Mouse (Mus musculus) embryonic facial prominence, embryonic 15.5 days (tissue): Measurements from ENCODE around the gene Gm20388. TPM values are rescaled to one million over a fixed set of nuclear protein-coding genes. Genes with fewer than 3 reads are reported as not detected.
A peak's percentile ranks its signal among the peaks of the same experiment; 100 is the strongest.

Experiments used
- ATAC-seq: fragments of 200-750 bp; cut with Nextera tagmentation; 2 replicates; pipeline ENCODE4 v1.8.0; 2017; ENCODE audit warnings: low read depth, moderate TSS enrichment; ENCODE audit not compliant: insufficient number of reproducible peaks, low FRiP score, low TSS enrichment
- H3K27ac ChIP-seq: fragments of 300-500 bp; sonication (generic); replicated peaks from 2 replicates; pipeline ENCODE4 v1.5.1; 2015; ENCODE audit warnings: mild to moderate bottlenecking, inconsistent platforms
- H3K27me3 ChIP-seq: fragments of 300-500 bp; sonication (generic); 2 replicates; pipeline ENCODE4 v1.6.1; 2015; ENCODE audit warnings: inconsistent platforms
- H3K36me3 ChIP-seq: fragments of 300-500 bp; sonication (generic); 2 replicates; pipeline ENCODE4 v1.6.1; 2015; ENCODE audit warnings: mild to moderate bottlenecking, inconsistent platforms
- H3K4me1 ChIP-seq: fragments of 300-500 bp; sonication (generic); 2 replicates; pipeline ENCODE4 v1.6.1; 2015; ENCODE audit warnings: inconsistent platforms
- H3K4me2 ChIP-seq: fragments of 300-500 bp; sonication (generic); replicated peaks from 2 replicates; pipeline ENCODE4 v1.6.1; 2015; ENCODE audit warnings: mild to moderate bottlenecking, inconsistent platforms
- H3K4me3 ChIP-seq: fragments of 300-500 bp; sonication (generic); replicated peaks from 2 replicates; pipeline ENCODE4 v1.5.1; 2015; ENCODE audit warnings: mild to moderate bottlenecking, inconsistent platforms
- H3K9ac ChIP-seq: fragments of 300-500 bp; sonication (generic); 2 replicates; pipeline ENCODE4 v1.6.1; 2015; ENCODE audit warnings: inconsistent platforms
- H3K9me3 ChIP-seq: fragments of 300-500 bp; sonication (generic); replicated peaks from 2 replicates; pipeline ENCODE4 v1.6.1; 2016; ENCODE audit warnings: inconsistent platforms
- WGBS: fragments of 180-500 bp; shearing (Covaris S2); methylation state at CpG from one replicate; pipeline ENCODE4 v1.1.7; 2015; 5-methylcytosine and 5-hydroxymethylcytosine counted together
- polyA plus RNA-seq: library from polyadenylated mRNA; unstranded; fragments of >200 nt; fragmentation: Nextera tagmentation; extraction: Ambion mirVana; gene quantifications from 2 replicates; pipeline ENCODE4 v1.2.1, GENCODE M21; 2015

Gene Gm20388
- polyA plus RNA-seq, 1 experiment from 2014 or later: 8.0 TPM

DNA sequence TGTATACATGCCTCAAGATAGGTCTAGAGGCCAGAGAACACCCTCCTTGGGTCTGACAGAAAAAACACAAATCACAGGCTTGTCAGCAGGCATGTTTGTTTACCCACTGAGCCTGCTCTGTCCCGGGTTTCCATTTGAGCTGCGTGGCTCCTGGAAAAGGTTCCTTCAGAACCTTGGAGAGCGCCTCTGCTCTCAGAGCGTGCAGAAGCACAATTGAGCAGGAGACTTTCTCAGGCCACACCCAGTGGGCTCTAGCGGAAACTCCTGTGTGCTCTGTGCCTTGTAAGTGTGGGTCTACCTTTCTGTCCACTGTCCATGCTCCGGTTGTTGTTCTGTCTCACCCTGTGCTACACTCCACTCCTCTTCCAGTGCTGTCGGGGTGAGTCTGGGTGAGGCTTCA, 1825.6 kb downstream of the Gm20388 start:
- H3K27ac ChIP-seq: no peak overlapping the region
- no peak overlapping the region for H3K9ac ChIP-seq
- peaks cover 41% of the 10 kb centered on the region for H3K27me3 ChIP-seq
- ATAC-seq: no peak
- 12% methylated on average over 7 of the region's 7 CpGs for WGBS
- no peaks in the 10 kb centered on the region for H3K36me3 ChIP-seq
- H3K9me3 ChIP-seq: no peaks in the 10 kb centered on the region
- no peak overlapping the region for H3K4me3 ChIP-seq
- H3K4me2 ChIP-seq: no peak overlapping the region
- no peaks in the 10 kb centered on the region for H3K4me1 ChIP-seq

- no peak overlapping the region for H3K27ac ChIP-seq
- 88% methylated on average over 10 of the region's 10 CpGs for WGBS
- H3K4me1 ChIP-seq: no peaks in the 10 kb centered on the region
- no peaks in the 10 kb centered on the region for H3K9me3 ChIP-seq
- no peak overlapping the region for H3K4me2 ChIP-seq
- no peaks in the 10 kb centered on the region for H3K36me3 ChIP-seq
- H3K27me3 ChIP-seq: peaks cover 9% of the 10 kb centered on the region; the same call in 1 of the 2 replicates
- no peak overlapping the region for H3K4me3 ChIP-seq
- H3K9ac ChIP-seq: no peak overlapping the region
- no peak for ATAC-seq
Measured at GRCm38 (mm10) chr8:121740721-121741120, 1830.1 kb downstream of the Gm20388 start.

DNA sequence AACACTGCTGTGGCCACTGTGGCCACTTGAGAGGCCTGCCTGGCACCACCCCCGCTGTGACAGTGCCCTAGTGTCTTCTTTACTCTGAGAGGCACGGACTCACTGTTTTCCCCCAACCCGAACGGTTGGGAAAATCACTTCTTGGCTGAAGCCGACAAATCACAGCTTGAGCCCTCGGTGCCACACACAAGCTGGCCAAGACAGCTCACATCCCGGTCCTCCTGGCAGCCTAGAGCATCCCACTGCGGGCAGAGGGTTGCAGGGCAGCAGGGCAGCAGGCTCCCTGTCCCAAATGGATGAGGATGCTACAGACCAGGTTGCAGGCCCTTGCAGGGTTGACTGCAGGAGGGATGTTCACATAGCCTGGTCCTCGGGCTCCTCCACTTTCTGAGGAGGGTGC, 1838.9 kb downstream of the Gm20388 start:
- H3K36me3 ChIP-seq: no peaks in the 10 kb centered on the region
- no peak overlapping the region for H3K4me2 ChIP-seq
- ATAC-seq: no peak
- peaks cover 3% of the 10 kb centered on the region; the same call in 1 of the 2 replicates for H3K9me3 ChIP-seq
- no peak overlapping the region for H3K4me3 ChIP-seq
- no peak overlapping the region for H3K9ac ChIP-seq
- no peak overlapping the region for H3K27ac ChIP-seq
- H3K27me3 ChIP-seq: peaks cover 13% of the 10 kb centered on the region
- H3K4me1 ChIP-seq: no peaks in the 10 kb centered on the region
- 78% methylated on average over 9 of the region's 9 CpGs for WGBS

DNA sequence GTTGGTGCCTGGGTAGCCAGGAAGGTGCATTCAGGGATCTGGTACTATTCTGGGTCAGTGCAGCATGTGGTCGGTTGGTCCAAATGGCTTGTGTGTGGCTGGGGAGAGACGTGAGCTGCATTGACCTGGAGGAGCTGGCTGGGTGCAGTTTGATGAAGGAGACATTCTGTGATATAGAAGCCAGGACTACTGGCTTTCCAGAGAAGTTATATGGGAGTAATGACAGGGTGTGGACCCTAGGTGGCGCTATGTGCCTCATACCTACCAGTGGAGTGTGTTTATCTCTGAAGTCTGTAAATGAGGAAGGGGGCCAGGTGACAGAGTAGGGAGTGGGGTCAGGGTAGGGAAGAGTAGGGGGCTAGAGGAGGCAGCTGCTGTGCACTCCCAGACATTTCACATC, 1839.9 kb downstream of the Gm20388 start:
- no peaks in the 10 kb centered on the region for H3K36me3 ChIP-seq
- no peak for ATAC-seq
- 37% methylated on average over 3 of the region's 3 CpGs for WGBS
- H3K9ac ChIP-seq: no peak overlapping the region
- H3K27me3 ChIP-seq: peaks cover 13% of the 10 kb centered on the region
- no peak overlapping the region for H3K4me2 ChIP-seq
- no peak overlapping the region for H3K27ac ChIP-seq
- H3K4me1 ChIP-seq: no peaks in the 10 kb centered on the region
- H3K4me3 ChIP-seq: no peak overlapping the region
- H3K9me3 ChIP-seq: peaks cover 3% of the 10 kb centered on the region; the same call in 1 of the 2 replicates

DNA sequence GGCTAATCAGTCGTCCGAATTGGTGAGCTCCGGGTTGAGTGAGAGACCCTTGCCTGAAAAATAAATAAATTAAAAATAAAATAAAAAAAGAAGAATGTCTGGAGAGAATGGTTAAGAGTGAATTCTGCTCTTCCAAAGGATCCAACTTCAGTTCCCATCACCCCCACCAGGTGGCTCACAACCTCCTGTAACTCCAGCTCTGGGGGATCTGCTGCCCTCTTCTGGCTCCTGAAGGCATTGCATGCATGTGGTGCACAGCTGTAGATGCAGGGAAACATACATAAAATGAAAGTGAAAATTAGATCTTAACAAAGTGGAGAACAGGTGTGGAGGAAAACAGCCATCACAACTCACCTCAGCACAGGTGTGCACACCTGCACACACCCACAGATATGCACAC, 1840.8 kb downstream of the Gm20388 start:
- H3K27ac ChIP-seq: no peak overlapping the region
- no peak overlapping the region for H3K4me2 ChIP-seq
- H3K4me3 ChIP-seq: no peak overlapping the region
- peaks cover 3% of the 10 kb centered on the region; the same call in 1 of the 2 replicates for H3K9me3 ChIP-seq
- ATAC-seq: no peak
- H3K27me3 ChIP-seq: peaks cover 13% of the 10 kb centered on the region
- H3K9ac ChIP-seq: no peak overlapping the region
- WGBS: 30% methylated on average over 3 of the region's 3 CpGs
- no peaks in the 10 kb centered on the region for H3K36me3 ChIP-seq
- H3K4me1 ChIP-seq: no peaks in the 10 kb centered on the region

GRCm38 (mm10) chr8:121758470-121758869, 1847.8 kb downstream of the Gm20388 start:
- H3K9me3 ChIP-seq: no peaks in the 10 kb centered on the region
- H3K9ac ChIP-seq: no peak overlapping the region
- H3K27ac ChIP-seq: no peak overlapping the region
- no peak for ATAC-seq
- peaks cover 3% of the 10 kb centered on the region; the same call in 1 of the 2 replicates for H3K27me3 ChIP-seq
- H3K36me3 ChIP-seq: no peaks in the 10 kb centered on the region
- H3K4me2 ChIP-seq: no peak overlapping the region
- no peak overlapping the region for H3K4me3 ChIP-seq
- no peaks in the 10 kb centered on the region for H3K4me1 ChIP-seq
- WGBS: 69% methylated on average over 12 of the region's 12 CpGs

GRCm38 (mm10) chr8:121760484-121760883, 1849.8 kb downstream of the Gm20388 start:
- no peaks in the 10 kb centered on the region for H3K4me1 ChIP-seq
- H3K36me3 ChIP-seq: no peaks in the 10 kb centered on the region
- no peak for ATAC-seq
- no peak overlapping the region for H3K9ac ChIP-seq
- H3K27me3 ChIP-seq: no peaks in the 10 kb centered on the region
- H3K4me2 ChIP-seq: no peak overlapping the region
- H3K9me3 ChIP-seq: no peaks in the 10 kb centered on the region
- WGBS: 72% methylated on average over 7 of the region's 7 CpGs
- H3K27ac ChIP-seq: no peak overlapping the region
- no peak overlapping the region for H3K4me3 ChIP-seq

- H3K4me3 ChIP-seq: no peak overlapping the region
- H3K4me1 ChIP-seq: no peaks in the 10 kb centered on the region
- no peak overlapping the region for H3K4me2 ChIP-seq
- H3K9ac ChIP-seq: no peak overlapping the region
- no peaks in the 10 kb centered on the region for H3K27me3 ChIP-seq
- no peaks in the 10 kb centered on the region for H3K9me3 ChIP-seq
- H3K36me3 ChIP-seq: no peaks in the 10 kb centered on the region
- no peak for ATAC-seq
- no peak overlapping the region for H3K27ac ChIP-seq
- 26% methylated on average over 10 of the region's 10 CpGs for WGBS
Measured at GRCm38 (mm10) chr8:121761480-121761879, 1850.8 kb downstream of the Gm20388 start.

DNA sequence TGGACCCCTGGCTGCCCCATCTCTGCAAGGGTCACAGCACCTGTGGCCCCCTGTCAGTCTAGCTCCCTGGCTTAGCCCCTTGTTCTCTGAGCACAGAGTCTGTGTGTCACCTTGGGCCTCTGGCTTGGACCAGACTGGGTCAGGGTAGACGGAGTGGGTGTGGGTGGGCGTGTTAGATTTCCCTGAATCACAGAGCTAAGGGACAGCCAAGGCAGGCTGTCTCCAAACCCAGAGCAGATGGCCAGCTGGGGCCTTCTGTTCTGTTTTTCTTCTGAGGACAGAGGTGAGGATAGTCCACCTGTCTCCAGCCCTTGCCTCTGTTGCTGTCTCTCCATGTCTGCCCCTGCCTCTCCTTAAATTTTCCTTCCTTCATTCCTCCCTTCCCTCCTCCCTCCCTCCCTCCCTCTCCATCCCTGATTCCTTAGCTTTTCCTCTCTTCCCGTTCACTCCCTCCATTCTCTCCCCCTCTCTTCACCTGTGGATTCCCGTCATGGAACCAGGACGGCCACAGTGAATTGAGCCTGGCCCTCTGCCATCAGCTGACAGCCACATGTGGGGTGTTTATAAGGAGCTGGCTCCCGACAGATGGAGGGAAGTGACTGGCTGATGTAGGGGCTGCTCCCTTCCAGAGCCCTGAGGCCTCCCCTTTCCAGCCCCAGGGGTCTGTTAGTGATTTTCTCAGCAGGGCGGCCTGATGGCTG, 1852.5 kb downstream of the Gm20388 start:
- H3K27ac ChIP-seq: no peak overlapping the region
- peak; percentile 49; the same call in 1 of the 2 replicates for ATAC-seq

DNA sequence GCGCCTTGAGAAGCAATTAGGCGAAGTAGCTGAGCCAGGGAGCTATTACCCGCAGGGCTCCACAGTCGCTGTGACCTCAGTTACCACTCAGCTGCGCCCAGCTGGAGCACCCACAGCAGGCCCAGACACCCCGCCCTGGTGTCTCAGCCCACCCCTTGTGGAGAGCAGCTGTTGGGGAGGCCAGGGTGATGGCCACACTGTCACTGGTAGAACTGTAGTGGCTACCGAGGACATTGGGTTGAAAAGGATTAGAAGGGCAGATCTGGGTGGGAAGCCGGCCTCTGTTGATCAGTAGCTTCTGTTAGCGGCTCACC, 1853.0 kb downstream of the Gm20388 start:
- H3K4me1 ChIP-seq: no peaks in the 10 kb centered on the region
- H3K9me3 ChIP-seq: no peaks in the 10 kb centered on the region
- no peak overlapping the region for H3K4me2 ChIP-seq
- 63% methylated on average over 9 of the region's 9 CpGs for WGBS
- no peak overlapping the region for H3K4me3 ChIP-seq
- no peaks in the 10 kb centered on the region for H3K36me3 ChIP-seq
- H3K9ac ChIP-seq: no peak overlapping the region
- H3K27ac ChIP-seq: no peak overlapping the region
- H3K27me3 ChIP-seq: no peaks in the 10 kb centered on the region
- no peak for ATAC-seq

More for the DNA sequence above, 1852.5 kb downstream of the Gm20388 start:
- Histone ChIP-seq H3K9ac (no peak overlapping the region), H3K4me1 (no peaks in the 10 kb centered on the region), H3K4me3 (no peak overlapping the region), H3K4me2 (no peak overlapping the region), H3K9me3 (no peaks in the 10 kb centered on the region), H3K27me3 (no peaks in the 10 kb centered on the region), H3K36me3 (no peaks in the 10 kb centered on the region)
- 41% methylated on average over 7 of the region's 7 CpGs for WGBS

DNA sequence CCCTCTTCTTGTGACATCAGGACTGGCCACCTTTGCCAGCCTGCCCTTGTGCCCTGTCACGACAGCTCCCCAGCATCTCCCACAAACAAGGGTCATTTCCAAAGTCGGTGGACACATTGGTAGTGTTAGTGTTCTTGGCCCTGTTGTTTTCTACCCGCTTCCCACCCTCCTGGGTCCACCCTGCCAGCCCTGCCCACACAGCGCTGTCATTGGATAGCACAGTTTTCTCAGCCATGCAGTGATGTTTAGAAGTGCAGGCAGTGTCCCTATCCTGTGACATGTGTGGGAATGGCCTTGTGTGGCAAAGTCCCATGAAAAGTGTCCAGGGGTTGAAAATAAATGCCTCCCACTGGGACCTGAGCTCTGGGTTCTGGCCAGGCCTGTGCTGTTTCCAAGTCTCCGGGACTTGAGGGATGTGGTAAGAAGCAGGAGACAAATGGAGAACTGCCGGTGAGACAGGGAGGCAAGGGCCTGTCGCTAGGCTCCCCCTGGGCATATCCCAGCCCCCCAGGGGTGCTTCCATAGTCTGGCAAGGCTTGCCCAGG, 1855.0 kb downstream of the Gm20388 start:
- Histone ChIP-seq H3K9me3 (no peaks in the 10 kb centered on the region), H3K27me3 (no peaks in the 10 kb centered on the region; the same call in 1 of the 2 replicates), H3K4me1 (no peaks in the 10 kb centered on the region), H3K4me3 (no peak overlapping the region), H3K27ac (no peak overlapping the region), H3K9ac (no peak overlapping the region), H3K36me3 (no peaks in the 10 kb centered on the region), H3K4me2 (no peak overlapping the region)
- WGBS: 73% methylated on average over 7 of the region's 7 CpGs
- no peak for ATAC-seq

- Histone ChIP-seq H3K27ac (no peak overlapping the region), H3K36me3 (no peaks in the 10 kb centered on the region), H3K4me1 (0 out of 2 replicates have a peak, but pooled peaks cover 5% of the 10 kb centered on the region), H3K9me3 (no peaks in the 10 kb centered on the region), H3K4me2 (no peak overlapping the region), H3K27me3 (no peaks in the 10 kb centered on the region; the same call in 1 of the 2 replicates), H3K9ac (no peak overlapping the region), H3K4me3 (no peak overlapping the region)
- 44% methylated on average over 3 of the region's 3 CpGs for WGBS
- no peak for ATAC-seq
Measured at GRCm38 (mm10) chr8:121769095-121769494, 1858.5 kb downstream of the Gm20388 start.
